Mouse (Mus musculus) forebrain, postnatal 0 days (tissue): Measurements from ENCODE around the gene Pdzk1. TPM values are rescaled to one million over a fixed set of nuclear protein-coding genes. Genes with fewer than 3 reads are reported as not detected.
A peak's percentile ranks its signal among the peaks of the same experiment; 100 is the strongest.

Source experiments
- ATAC-seq: fragments of 200-750 bp; cut with Nextera tagmentation; 2 replicates; pipeline ENCODE4 v1.8.0; 2017; ENCODE audit warnings: mild to moderate bottlenecking, moderate library complexity
- DNase-seq: peaks from one replicate; pipeline ENCODE4 v3.0.0-alpha.2; 2015
- H3K27ac ChIP-seq: fragments of 300-500 bp; sonication (generic); 2 replicates; pipeline ENCODE4 v1.5.1; 2014; ENCODE audit warnings: low read depth, mild to moderate bottlenecking, antibody characterized with exemption, low read length, moderate library complexity, mixed read lengths
- H3K27me3 ChIP-seq: fragments of 300-500 bp; sonication (generic); 2 replicates; pipeline ENCODE4 v1.6.1; 2014; ENCODE audit warnings: mild to moderate bottlenecking, low read length, mixed read lengths; ENCODE audit not compliant: insufficient read depth
- H3K36me3 ChIP-seq: fragments of 300-500 bp; sonication (generic); 2 replicates; pipeline ENCODE4 v1.6.1; 2014; ENCODE audit warnings: mild to moderate bottlenecking, moderate library complexity; ENCODE audit not compliant: insufficient read depth
- H3K4me1 ChIP-seq: fragments of 300-500 bp; sonication (generic); 2 replicates; pipeline ENCODE4 v1.6.1; 2014; ENCODE audit warnings: antibody characterized with exemption; ENCODE audit not compliant: insufficient read depth
- H3K4me2 ChIP-seq: fragments of 300-500 bp; sonication (generic); 2 replicates; pipeline ENCODE4 v1.6.1; 2014; ENCODE audit warnings: low read depth, mild to moderate bottlenecking, moderate library complexity
- H3K4me3 ChIP-seq: fragments of 300-500 bp; sonication (generic); 2 replicates; pipeline ENCODE4 v1.5.1; 2014; ENCODE audit warnings: low read depth, low read length, mixed read lengths
- H3K9ac ChIP-seq: fragments of 300-500 bp; sonication (generic); 2 replicates; pipeline ENCODE4 v1.6.1; 2014; ENCODE audit warnings: mild to moderate bottlenecking
- H3K9me3 ChIP-seq: fragments of 300-500 bp; sonication (generic); 2 replicates; pipeline ENCODE4 v1.6.1; 2016; ENCODE audit warnings: low read length
- CTCF ChIP-seq: sonication (generic); IDR thresholded peaks from 2 replicates; pipeline ENCODE4 v1.5.1; 2016; ENCODE audit warnings: antibody characterized with exemption, control low read depth, low read depth
- WGBS: fragments of 180-500 bp; shearing (Covaris S2); extraction: QIAGEN DNeasy Blood & Tissue Kit; methylation state at CpG from one replicate; pipeline ENCODE4 v1.1.7; 2014; 5-methylcytosine and 5-hydroxymethylcytosine counted together
- polyA plus RNA-seq: library from polyadenylated mRNA; unstranded; fragments of >200 nt; fragmentation: Nextera tagmentation; extraction: Ambion mirVana; gene quantifications from 2 replicates; pipeline ENCODE4 v1.2.1, GENCODE M21; 2015
- total RNA-seq: library from RNA; depleted of rRNA; stranded (reverse); fragments of >200 nt; gene quantifications from 2 replicates; pipeline ENCODE4 v1.2.3, GENCODE M21; 2014

The Pdzk1 gene
- total and polyA plus RNA-seq, 2 experiments from 2014 or later = 0.19 TPM; not detected in 1

GRCm38 (mm10) chr3:96821581-96821980 lies 7.5 kb upstream of the Pdzk1 start:
- no peak for TF ChIP-seq CTCF
- no peak for ATAC-seq
- H3K4me2 ChIP-seq = no peak overlapping the region
- H3K36me3 ChIP-seq = no peaks in the 10 kb centered on the region
- H3K4me3 ChIP-seq = no peak overlapping the region
- 88% methylated on average over 4 of the region's 4 CpGs for WGBS
- DNase-seq = no peak
- H3K9ac ChIP-seq = no peak overlapping the region
- H3K4me1 ChIP-seq = no peaks in the 10 kb centered on the region
- H3K9me3 ChIP-seq = no peaks in the 10 kb centered on the region
- no peaks in the 10 kb centered on the region for H3K27me3 ChIP-seq
- no peak overlapping the region for H3K27ac ChIP-seq

GRCm38 (mm10) chr3:96823701-96824100 lies 5.4 kb upstream of the Pdzk1 start:
- Histone ChIP-seq H3K4me1 (no peaks in the 10 kb centered on the region), H3K27ac (no peak overlapping the region), H3K36me3 (no peaks in the 10 kb centered on the region), H3K4me3 (no peak overlapping the region), H3K4me2 (no peak overlapping the region), H3K27me3 (no peaks in the 10 kb centered on the region), H3K9ac (no peak overlapping the region), H3K9me3 (no peaks in the 10 kb centered on the region)
- ATAC-seq (no peak), DNase-seq (no peak)
- WGBS = 72% methylated on average over 3 of the region's 3 CpGs
- no peak for TF ChIP-seq CTCF

GRCm38 (mm10) chr3:96824614-96825013 lies 4.5 kb upstream of the Pdzk1 start:
- TF ChIP-seq CTCF = no peak
- Histone ChIP-seq H3K4me2 (no peak overlapping the region), H3K27me3 (no peaks in the 10 kb centered on the region), H3K4me3 (no peak overlapping the region), H3K9ac (no peak overlapping the region), H3K9me3 (no peaks in the 10 kb centered on the region), H3K36me3 (no peaks in the 10 kb centered on the region), H3K4me1 (no peaks in the 10 kb centered on the region), H3K27ac (no peak overlapping the region)
- DNase-seq = no peak
- WGBS = 65% methylated on average over 12 of the region's 12 CpGs
- ATAC-seq = no peak

GRCm38 (mm10) chr3:96825261-96825660 lies 3.8 kb upstream of the Pdzk1 start:
- H3K4me3 ChIP-seq = no peak overlapping the region
- H3K9me3 ChIP-seq = no peaks in the 10 kb centered on the region
- H3K36me3 ChIP-seq = no peaks in the 10 kb centered on the region
- DNase-seq = no peak
- no peak for TF ChIP-seq CTCF
- H3K9ac ChIP-seq = no peak overlapping the region
- H3K4me2 ChIP-seq = no peak overlapping the region
- whole genome bisulfite sequencing = 38% methylated on average over 11 of the region's 11 CpGs
- H3K27me3 ChIP-seq = no peaks in the 10 kb centered on the region
- H3K4me1 ChIP-seq = no peaks in the 10 kb centered on the region
- ATAC-seq = no peak
- H3K27ac ChIP-seq = no peak overlapping the region

- Histone ChIP-seq H3K27ac (no peak overlapping the region), H3K27me3 (no peaks in the 10 kb centered on the region), H3K9ac (no peak overlapping the region), H3K36me3 (no peaks in the 10 kb centered on the region), H3K4me2 (no peak overlapping the region), H3K4me3 (no peak overlapping the region), H3K4me1 (no peaks in the 10 kb centered on the region), H3K9me3 (no peaks in the 10 kb centered on the region)
- ATAC-seq = peak; percentile 36
- DNase-seq = peak; percentile 18
- no peak for TF ChIP-seq CTCF
- WGBS = 28% methylated on average over 15 of the region's 15 CpGs
Observed at GRCm38 (mm10) chr3:96828308-96828864, 698 bp upstream of the Pdzk1 start.

- 85% methylated on average over 10 of the region's 10 CpGs for WGBS
- ATAC-seq (no peak), DNase-seq (no peak)
Observed at GRCm38 (mm10) chr3:96829856-96830255, 772 bp downstream of the Pdzk1 start.

GRCm38 (mm10) chr3:96832930-96833329 lies 3.8 kb downstream of the Pdzk1 start:
- no peak overlapping the region for H3K4me2 ChIP-seq
- no peak for TF ChIP-seq CTCF
- no peaks in the 10 kb centered on the region for H3K36me3 ChIP-seq
- H3K4me1 ChIP-seq = no peaks in the 10 kb centered on the region
- no peak for DNase-seq
- H3K27me3 ChIP-seq = no peaks in the 10 kb centered on the region
- ATAC-seq = no peak
- H3K9me3 ChIP-seq = no peaks in the 10 kb centered on the region
- WGBS = 36% methylated on average over 5 of the region's 5 CpGs
- no peak overlapping the region for H3K4me3 ChIP-seq
- no peak overlapping the region for H3K27ac ChIP-seq
- H3K9ac ChIP-seq = no peak overlapping the region

More at GRCm38 (mm10) chr3:96829856-96830255, 772 bp downstream of the Pdzk1 start:
- no peak for TF ChIP-seq CTCF
- Histone ChIP-seq H3K36me3 (no peaks in the 10 kb centered on the region), H3K9me3 (no peaks in the 10 kb centered on the region), H3K27ac (no peak overlapping the region), H3K4me2 (no peak overlapping the region), H3K9ac (no peak overlapping the region), H3K4me3 (no peak overlapping the region), H3K27me3 (no peaks in the 10 kb centered on the region), H3K4me1 (no peaks in the 10 kb centered on the region)
